Mouse (Mus musculus) C2C12 (cell line): ENCODE data around the gene Krtap6-5.
"Not testable (repeated sequence)": the region's sequence is repeated elsewhere in the genome, so short reads cannot be mapped to it uniquely, and the experiment has no call there.

Experiments used
- CTCF ChIP-seq: IDR thresholded peaks from one replicate; pipeline ENCODE4 v1.5.1; 2011; ENCODE audit not compliant: control insufficient read depth, insufficient read depth, insufficient read length
- FOSL1 ChIP-seq: IDR thresholded peaks from one replicate; pipeline ENCODE4 v1.8.0; 2011; ENCODE audit warnings: mild to moderate bottlenecking, low read length; ENCODE audit not compliant: poor library complexity, insufficient read depth, severe bottlenecking
- MAX ChIP-seq: IDR thresholded peaks from one replicate; pipeline ENCODE4 v1.6.1; 2011; ENCODE audit warnings: mild to moderate bottlenecking, control low read depth
- MYOD1 ChIP-seq: IDR thresholded peaks from one replicate; pipeline ENCODE4 v1.6.1; 2011; ENCODE audit warnings: low read depth; ENCODE audit not compliant: control insufficient read depth, insufficient read length
- MYOG ChIP-seq: IDR thresholded peaks from one replicate; pipeline ENCODE4 v1.6.1; 2011; ENCODE audit not compliant: control insufficient read depth, insufficient read length; ENCODE audit errors: extremely low read depth
- USF1 ChIP-seq: IDR thresholded peaks from one replicate; pipeline ENCODE4 v1.6.1; 2011; ENCODE audit warnings: low read depth, mild to moderate bottlenecking, control low read depth, moderate library complexity

DNA sequence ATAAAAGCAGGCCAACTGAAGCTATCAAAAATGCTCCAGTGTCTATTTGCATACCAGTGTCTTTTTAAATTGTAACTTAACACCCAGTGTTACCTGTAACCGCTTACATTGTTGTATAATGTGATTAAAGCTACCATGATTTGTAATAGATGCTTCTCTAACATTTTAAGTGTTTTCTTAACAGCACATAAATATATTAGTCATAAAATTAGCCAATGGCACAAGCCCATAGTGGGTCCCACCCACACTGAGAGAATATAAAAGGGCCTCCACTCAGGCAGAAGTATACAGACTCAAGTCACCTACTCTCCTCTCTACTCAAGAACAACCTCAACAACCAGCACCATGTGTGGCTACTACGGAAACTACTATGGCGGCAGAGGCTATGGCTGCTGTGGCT, 32.7 kb downstream of the Krtap6-5 start, which contains the start of gene Gm10229:
- not testable (repeated sequence) for TF ChIP-seq CTCF, MAX, USF1, MYOD1, FOSL1, MYOG
